Mouse (Mus musculus) stomach, embryonic 16.5 days (tissue): ENCODE measurements around the gene Catsperz. TPM values are rescaled to one million over a fixed set of nuclear protein-coding genes. Genes with fewer than 3 reads are reported as not detected.
"Not testable (repeated sequence)": the region's sequence is repeated elsewhere in the genome, so short reads cannot be mapped to it uniquely, and the experiment has no call there.

Experiments used
- ATAC-seq: fragments of 200-750 bp; cut with Nextera tagmentation; 2 replicates; pipeline ENCODE4 v1.8.0; 2017; ENCODE audit warnings: moderate number of reproducible peaks, moderate TSS enrichment; ENCODE audit not compliant: insufficient read depth, low FRiP score
- H3K27ac ChIP-seq: fragments of 300-500 bp; sonication (generic); 2 replicates; pipeline ENCODE4 v1.5.1; 2014; ENCODE audit warnings: low read length
- H3K27me3 ChIP-seq: fragments of 300-500 bp; sonication (generic); 2 replicates; pipeline ENCODE4 v1.6.1; 2014; ENCODE audit warnings: low read length, control low read depth, mixed read lengths; ENCODE audit not compliant: control insufficient read depth, insufficient read depth
- H3K36me3 ChIP-seq: fragments of 300-500 bp; sonication (generic); 2 replicates; pipeline ENCODE4 v1.6.1; 2014; ENCODE audit warnings: low read length; ENCODE audit not compliant: control insufficient read depth, insufficient read depth
- H3K4me1 ChIP-seq: fragments of 300-500 bp; sonication (generic); 2 replicates; pipeline ENCODE4 v1.6.1; 2014; ENCODE audit warnings: low read length, control low read depth, mixed read lengths; ENCODE audit not compliant: control insufficient read depth, insufficient read depth
- H3K4me2 ChIP-seq: fragments of 300-500 bp; sonication (generic); 2 replicates; pipeline ENCODE4 v1.6.1; 2014; ENCODE audit warnings: low read depth, low read length, mixed read lengths
- H3K4me3 ChIP-seq: fragments of 300-500 bp; sonication (generic); replicated peaks from 2 replicates; pipeline ENCODE4 v1.5.1; 2014; ENCODE audit warnings: mild to moderate bottlenecking, low read length
- H3K9ac ChIP-seq: fragments of 300-500 bp; sonication (generic); 2 replicates; pipeline ENCODE4 v1.6.1; 2014; ENCODE audit warnings: low read length
- H3K9me3 ChIP-seq: fragments of 300-500 bp; sonication (generic); replicated peaks from 2 replicates; pipeline ENCODE4 v1.6.1; 2016; ENCODE audit warnings: low read length, control low read depth; ENCODE audit not compliant: control insufficient read depth
- WGBS: fragments of 180-500 bp; shearing (Covaris S2); extraction: QIAGEN DNeasy Blood & Tissue Kit; methylation state at CpG from one replicate; pipeline ENCODE4 v1.1.7; 2014; 5-methylcytosine and 5-hydroxymethylcytosine counted together
- polyA plus RNA-seq: library from polyadenylated mRNA; unstranded; fragments of >200 nt; fragmentation: Nextera tagmentation; extraction: Ambion mirVana; gene quantifications from 2 replicates; pipeline ENCODE4 v1.2.1, GENCODE M21; 2015

Gene Catsperz
- polyA plus RNA-seq, 1 experiment from 2014 or later = 2.8 TPM

DNA sequence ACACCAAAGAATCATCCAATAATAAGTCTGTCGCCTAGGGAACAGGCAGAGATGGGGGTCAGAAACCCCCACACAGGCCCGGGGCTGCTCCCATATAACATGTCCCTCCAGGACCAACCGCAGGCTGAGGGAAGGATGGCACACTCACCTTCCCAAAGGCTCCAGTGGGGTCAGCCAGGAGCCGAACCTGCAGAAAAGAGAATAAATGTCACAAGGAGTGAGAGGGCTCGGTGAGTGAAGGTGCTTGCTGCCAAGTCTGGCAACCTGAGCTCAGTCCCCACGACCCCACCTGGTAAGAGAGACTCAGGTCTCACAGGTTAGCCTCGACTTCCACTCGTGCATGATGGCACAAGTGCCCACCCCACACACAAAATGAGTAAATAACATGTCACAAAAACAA, 18.1 kb downstream of the Catsperz start:
- Histone ChIP-seq H3K9ac (no peak overlapping the region), H3K9me3 (no peaks in the 10 kb centered on the region), H3K36me3 (0 out of 2 replicates have a peak, but pooled peaks cover 3% of the 10 kb centered on the region), H3K4me2 (no peak overlapping the region; the same call in 1 of the 2 replicates), H3K27ac (no peak overlapping the region), H3K27me3 (no peaks in the 10 kb centered on the region), H3K4me1 (peaks cover 24% of the 10 kb centered on the region), H3K4me3 (no peak overlapping the region)
- 88% methylated on average over 8 of the region's 8 CpGs for WGBS
- ATAC-seq = no peak

GRCm38 (mm10) chr19:6906199-6906598, 19.0 kb downstream of the Catsperz start:
- H3K4me3 ChIP-seq = no peak overlapping the region
- H3K36me3 ChIP-seq = 0 out of 2 replicates have a peak, but pooled peaks cover 3% of the 10 kb centered on the region
- ATAC-seq = no peak
- no peak overlapping the region for H3K27ac ChIP-seq
- no peaks in the 10 kb centered on the region for H3K9me3 ChIP-seq
- H3K9ac ChIP-seq = no peak overlapping the region
- WGBS = 74% methylated on average over 3 of the region's 3 CpGs
- H3K4me1 ChIP-seq = peaks cover 21% of the 10 kb centered on the region
- H3K27me3 ChIP-seq = no peaks in the 10 kb centered on the region
- H3K4me2 ChIP-seq = no peak overlapping the region

GRCm38 (mm10) chr19:6905498-6906159, 19.6 kb downstream of the Catsperz start:
- WGBS = 90% methylated on average over 11 of the region's 11 CpGs
- no peak overlapping the region for H3K9ac ChIP-seq
- peaks cover 17% of the 10 kb centered on the region for H3K4me1 ChIP-seq
- no peak overlapping the region for H3K27ac ChIP-seq
- 0 out of 2 replicates have a peak, but pooled peaks cover 3% of the 10 kb centered on the region for H3K36me3 ChIP-seq
- no peak overlapping the region for H3K4me3 ChIP-seq
- ATAC-seq = no peak
- H3K4me2 ChIP-seq = no peak overlapping the region
- H3K9me3 ChIP-seq = no peaks in the 10 kb centered on the region
- no peaks in the 10 kb centered on the region for H3K27me3 ChIP-seq

GRCm38 (mm10) chr19:6904846-6905245, 20.3 kb downstream of the Catsperz start:
- 74% methylated on average over 2 of the region's 2 CpGs for WGBS
- peaks cover 17% of the 10 kb centered on the region for H3K4me1 ChIP-seq
- no peak overlapping the region for H3K27ac ChIP-seq
- 0 out of 2 replicates have a peak, but pooled peaks cover 3% of the 10 kb centered on the region for H3K36me3 ChIP-seq
- no peak overlapping the region for H3K4me3 ChIP-seq
- no peak for ATAC-seq
- no peaks in the 10 kb centered on the region for H3K9me3 ChIP-seq
- H3K27me3 ChIP-seq = no peaks in the 10 kb centered on the region
- no peak overlapping the region for H3K4me2 ChIP-seq
- no peak overlapping the region for H3K9ac ChIP-seq

GRCm38 (mm10) chr19:6903031-6903430, 22.1 kb downstream of the Catsperz start:
- Histone ChIP-seq H3K4me1 (peaks cover 7% of the 10 kb centered on the region), H3K4me3 (no peak overlapping the region), H3K27ac (no peak overlapping the region), H3K9me3 (no peaks in the 10 kb centered on the region), H3K9ac (no peak overlapping the region), H3K36me3 (0 out of 2 replicates have a peak, but pooled peaks cover 3% of the 10 kb centered on the region), H3K4me2 (no peak overlapping the region), H3K27me3 (no peaks in the 10 kb centered on the region)
- 92% methylated on average over 1 of the region's 1 CpGs for WGBS
- no peak for ATAC-seq

- no peak overlapping the region for H3K4me2 ChIP-seq
- H3K27me3 ChIP-seq = no peaks in the 10 kb centered on the region
- H3K4me3 ChIP-seq = no peak overlapping the region
- H3K27ac ChIP-seq = no peak overlapping the region
- no peaks in the 10 kb centered on the region for H3K36me3 ChIP-seq
- no peak for ATAC-seq
- H3K9ac ChIP-seq = no peak overlapping the region
- H3K9me3 ChIP-seq = no peaks in the 10 kb centered on the region
- 78% methylated on average over 4 of the region's 4 CpGs for WGBS
- no peaks in the 10 kb centered on the region for H3K4me1 ChIP-seq
Measured at GRCm38 (mm10) chr19:6899641-6900040, 25.5 kb downstream of the Catsperz start.

GRCm38 (mm10) chr19:6895608-6896305, 29.4 kb downstream of the Catsperz start:
- not testable (repeated sequence) for H3K4me3 ChIP-seq, H3K27ac ChIP-seq, H3K9me3 ChIP-seq, H3K9ac ChIP-seq, H3K4me2 ChIP-seq, H3K27me3 ChIP-seq, H3K4me1 ChIP-seq, H3K36me3 ChIP-seq, ATAC-seq
- WGBS = 85% methylated on average over 18 of the region's 18 CpGs

DNA sequence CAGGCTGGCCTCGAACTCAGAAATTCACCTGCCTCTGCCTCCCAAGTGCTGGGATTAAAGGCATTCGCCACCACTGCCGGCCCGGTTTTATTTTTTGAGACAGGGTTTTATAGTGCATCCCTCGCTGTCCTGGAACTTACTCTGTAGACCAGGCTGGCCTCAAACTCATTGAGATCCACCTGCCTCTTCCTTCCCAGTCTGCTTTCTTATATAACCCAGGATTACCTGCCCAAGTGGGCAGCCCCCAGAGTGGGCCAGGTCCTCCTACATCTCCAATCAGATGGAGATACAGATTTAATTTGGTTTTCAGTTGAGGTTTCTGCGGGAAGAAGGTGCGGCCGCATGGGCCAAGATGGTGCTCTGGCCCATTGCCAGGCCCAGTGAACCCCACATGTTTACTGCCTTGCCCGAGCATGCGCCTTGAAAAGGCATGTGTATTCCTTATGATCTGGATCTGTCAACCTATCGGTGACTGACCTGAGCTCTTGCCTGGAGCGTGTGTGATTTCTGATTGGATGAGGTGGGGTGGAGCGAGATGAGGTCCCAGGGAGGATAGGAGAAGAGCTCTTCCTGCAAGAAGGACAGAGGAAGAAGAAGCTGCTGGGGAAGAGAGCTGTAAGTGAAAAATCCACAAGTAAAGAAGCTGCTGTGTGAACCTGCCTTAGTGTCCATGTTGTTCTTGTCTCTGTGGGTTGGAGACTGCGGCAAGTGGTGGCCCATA, 31.3 kb downstream of the Catsperz start:
- Histone ChIP-seq H3K4me1 (no peaks in the 10 kb centered on the region), H3K9ac (no peak overlapping the region), H3K36me3 (no peaks in the 10 kb centered on the region), H3K4me2 (no peak overlapping the region), H3K27me3 (no peaks in the 10 kb centered on the region), H3K27ac (no peak overlapping the region), H3K9me3 (no peaks in the 10 kb centered on the region), H3K4me3 (no peak overlapping the region)
- ATAC-seq = no peak
- 88% methylated on average over 14 of the region's 14 CpGs for WGBS

DNA sequence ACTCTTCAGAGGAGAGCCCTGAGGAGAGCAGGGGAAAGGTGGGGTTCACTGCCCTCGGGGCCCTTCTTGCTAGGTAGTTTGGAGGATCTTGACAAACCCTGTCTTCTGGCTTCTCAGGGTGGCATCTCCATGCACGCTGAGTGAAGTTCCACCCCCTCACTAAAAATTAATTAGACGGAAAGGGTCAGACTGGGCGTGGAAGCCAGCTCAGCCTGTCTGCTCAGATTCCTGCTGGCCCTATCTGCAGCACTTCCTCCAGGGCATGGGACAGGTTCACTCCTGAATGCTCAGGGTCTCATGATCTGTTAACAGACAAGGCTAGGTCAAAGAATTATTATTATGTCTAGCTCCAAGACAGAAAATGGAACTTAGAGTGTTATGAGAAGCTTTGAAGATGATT, 32.7 kb downstream of the Catsperz start:
- H3K27me3 ChIP-seq = no peaks in the 10 kb centered on the region
- H3K4me3 ChIP-seq = no peak overlapping the region
- no peak; the same call in 1 of the 2 replicates for ATAC-seq
- H3K36me3 ChIP-seq = no peaks in the 10 kb centered on the region
- WGBS = 38% methylated on average over 4 of the region's 4 CpGs
- no peaks in the 10 kb centered on the region for H3K4me1 ChIP-seq
- H3K27ac ChIP-seq = peak overlapping the region; percentile 44; the same call in 1 of the 2 replicates
- H3K4me2 ChIP-seq = no peak overlapping the region
- H3K9ac ChIP-seq = no peak overlapping the region
- no peaks in the 10 kb centered on the region for H3K9me3 ChIP-seq
